Mouse (Mus musculus) frontal cortex, adult 2 months (tissue): ENCODE measurements at regions not wholly inside any gene's neighbourhood (a gene's known extent, or its start where the extent isn't known, plus 50 kb on each side); places are given as distances from the start of the nearest gene placed in this dataset.

Experiments used
- DNase-seq, 2 experiments: peaks; one replicate each; pipeline ENCODE4 v3.0.0; 2022; ENCODE audit warnings: low spot score in 1 of 2; ENCODE audit errors: extremely low spot score in 1 of 2

- no peak for DNase-seq
Measured at GRCm38 (mm10) chr7:136219564-136220244, 503.5 kb upstream of the Mki67 start.

GRCm38 (mm10) chr7:136220245-136221167, 504.3 kb upstream of the Mki67 start:
- DNase-seq, result peak in 1 of 2 experiments; percentile 11

- DNase-seq, result no peak
Measured at GRCm38 (mm10) chr7:136221620-136222019, 505.5 kb upstream of the Mki67 start.

DNA sequence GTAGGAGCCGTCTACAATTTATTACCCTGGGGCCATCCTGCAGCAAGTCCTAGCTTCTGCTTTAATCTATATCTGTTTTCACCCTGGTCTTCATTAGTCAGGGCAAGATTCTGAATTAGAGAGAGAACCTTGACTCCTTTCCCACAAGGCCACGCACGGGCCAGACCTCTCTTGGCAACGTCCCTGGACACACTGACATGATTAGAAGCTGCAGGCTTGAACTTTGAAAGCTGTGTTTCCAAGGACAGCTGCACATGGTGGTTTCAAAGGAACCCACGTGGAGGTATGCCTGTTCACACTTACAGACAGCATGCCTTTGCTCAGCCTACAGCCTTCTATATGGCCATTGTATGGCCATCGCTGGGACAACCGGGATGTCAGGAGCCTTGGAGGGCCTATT, 509.9 kb upstream of the Mki67 start:
- DNase-seq, result no peak

DNA sequence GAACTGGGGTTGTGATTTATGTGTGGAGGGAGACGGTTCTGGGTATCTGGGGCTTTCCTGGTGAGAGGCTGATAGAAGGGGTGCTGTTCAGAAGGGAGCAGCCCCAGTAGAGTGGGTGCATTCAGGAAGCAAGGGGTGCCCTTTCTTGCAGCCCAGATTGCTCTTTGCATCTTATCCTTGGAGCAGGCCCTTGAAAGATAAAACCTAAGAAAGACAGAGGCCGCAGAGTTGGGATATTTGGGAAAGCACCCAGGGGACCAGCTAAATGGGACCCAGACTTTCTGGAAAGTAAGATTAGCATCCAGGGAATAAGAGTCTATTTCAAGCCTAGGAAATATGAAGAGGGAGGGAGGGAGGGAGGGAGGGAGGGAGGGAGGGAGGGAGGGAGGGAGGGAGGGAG, 512.2 kb upstream of the Mki67 start:
- no peak for DNase-seq

DNA sequence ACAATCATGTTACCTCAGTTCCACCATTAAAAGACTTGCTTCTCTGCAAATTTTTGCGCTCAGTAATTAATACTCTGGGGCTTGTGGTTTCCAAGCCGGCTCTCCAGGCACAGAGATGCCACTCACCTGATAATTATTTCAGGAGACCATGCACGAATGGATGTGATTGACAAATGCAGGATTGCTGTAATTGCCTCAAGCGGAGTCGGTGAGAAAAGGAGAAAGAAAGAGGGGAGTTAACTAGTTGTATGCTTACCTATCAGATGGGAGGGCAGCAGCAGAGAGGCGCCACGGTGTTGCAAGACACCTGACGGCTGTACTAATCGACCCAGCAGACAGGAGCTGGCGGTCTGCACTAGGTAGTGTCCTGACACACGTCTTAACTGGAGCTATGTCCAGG, 513.4 kb upstream of the Mki67 start:
- DNase-seq, result no peak

- no peak for DNase-seq
Measured at GRCm38 (mm10) chr7:136232177-136232576, 516.0 kb upstream of the Mki67 start.

DNA sequence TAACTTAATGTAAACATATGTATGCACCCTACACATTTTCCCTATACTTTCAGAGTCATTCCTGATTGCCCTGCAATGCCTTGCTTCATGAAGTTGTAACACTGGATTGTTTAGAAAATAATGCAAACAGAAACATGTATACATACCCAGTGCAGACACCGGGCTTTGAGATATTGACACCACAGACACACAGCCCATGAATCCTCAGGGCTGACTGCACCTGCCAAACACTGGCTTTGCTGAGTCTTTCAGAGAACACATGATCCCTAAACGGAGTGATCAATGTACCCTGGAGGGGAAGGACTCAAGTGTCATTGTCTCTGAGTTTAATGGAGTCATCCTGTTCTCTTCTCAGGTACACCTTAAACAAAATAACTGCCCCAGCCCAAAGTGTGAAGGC, 519.4 kb upstream of the Mki67 start:
- DNase-seq, result no peak

DNA sequence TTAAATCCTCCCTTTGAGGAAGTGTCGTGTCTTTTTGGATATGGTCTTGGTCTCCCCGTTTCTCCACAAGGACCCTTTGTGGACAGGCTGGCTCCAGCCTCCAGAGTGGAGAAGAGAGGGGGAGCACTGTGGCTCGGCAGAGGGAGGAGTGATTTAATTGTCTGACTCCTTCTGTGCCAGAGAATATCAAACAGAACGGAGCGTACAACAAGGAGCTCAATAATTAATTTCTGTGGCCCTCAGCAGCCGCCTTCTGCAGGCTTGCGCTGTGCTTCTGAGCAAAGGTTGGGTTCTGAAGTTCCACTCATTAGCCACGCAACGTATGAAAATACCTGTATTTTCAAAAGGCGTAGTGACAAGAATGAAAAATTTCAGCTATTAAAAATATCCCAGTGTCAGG, 520.2 kb upstream of the Mki67 start:
- no peak for DNase-seq

DNA sequence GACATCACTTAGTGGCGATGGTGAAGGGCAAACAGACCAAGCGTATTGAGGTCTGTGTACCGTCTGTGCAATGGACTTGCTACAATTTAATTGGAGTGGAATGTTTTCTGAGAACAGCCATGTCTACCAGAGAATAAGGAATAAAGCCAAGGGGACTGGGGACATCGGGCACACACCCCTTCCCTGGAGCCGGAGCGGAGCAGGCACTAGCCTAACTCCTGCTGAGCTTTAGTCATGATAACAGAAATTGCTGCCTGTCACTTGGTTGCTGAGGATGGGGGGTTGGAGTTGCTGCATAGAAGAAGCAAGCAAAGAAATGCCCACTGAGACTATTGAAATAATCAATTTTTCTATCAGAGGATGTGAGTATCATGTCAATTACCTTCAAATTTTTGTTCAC, 549.5 kb upstream of the Mki67 start:
- no peak for DNase-seq

DNA sequence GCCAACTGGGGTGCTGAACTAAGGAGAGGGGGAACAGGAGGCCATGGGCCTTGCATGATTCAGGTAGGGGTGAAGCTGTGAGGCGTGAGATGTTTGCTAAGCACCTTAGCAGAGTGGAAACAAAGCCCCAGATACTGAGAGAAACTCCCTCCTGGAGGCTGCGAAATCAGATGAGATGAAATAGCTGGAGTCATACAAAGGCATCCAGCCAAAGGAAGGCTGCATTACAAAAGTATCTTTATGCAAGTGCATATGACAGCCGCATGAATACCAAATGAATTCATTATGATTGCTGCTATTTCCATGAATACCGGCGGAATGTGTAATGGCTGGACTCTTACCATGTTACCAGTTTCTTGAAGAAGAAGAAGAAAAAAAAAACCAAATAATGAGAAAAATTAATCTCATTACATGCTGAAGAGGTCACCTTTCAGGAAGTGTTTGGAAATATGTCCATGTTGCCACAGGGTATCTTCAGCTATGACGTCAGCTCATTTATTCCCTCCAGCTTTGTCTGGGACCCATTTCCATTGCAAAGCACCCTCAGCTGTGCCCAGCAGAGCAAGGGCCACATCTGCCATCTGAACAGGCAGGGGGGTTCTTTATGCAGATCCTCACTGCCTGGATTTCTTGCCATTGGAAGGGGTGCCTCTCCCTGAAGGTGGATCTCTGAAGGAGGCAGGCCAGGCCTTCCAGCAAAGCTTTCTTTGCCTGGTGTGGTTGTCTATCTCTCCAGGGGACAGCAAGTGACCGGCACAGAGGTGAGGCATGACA, 551.7 kb upstream of the Mki67 start:
- DNase-seq, result peak in 1 of 2 experiments; percentile 37

DNA sequence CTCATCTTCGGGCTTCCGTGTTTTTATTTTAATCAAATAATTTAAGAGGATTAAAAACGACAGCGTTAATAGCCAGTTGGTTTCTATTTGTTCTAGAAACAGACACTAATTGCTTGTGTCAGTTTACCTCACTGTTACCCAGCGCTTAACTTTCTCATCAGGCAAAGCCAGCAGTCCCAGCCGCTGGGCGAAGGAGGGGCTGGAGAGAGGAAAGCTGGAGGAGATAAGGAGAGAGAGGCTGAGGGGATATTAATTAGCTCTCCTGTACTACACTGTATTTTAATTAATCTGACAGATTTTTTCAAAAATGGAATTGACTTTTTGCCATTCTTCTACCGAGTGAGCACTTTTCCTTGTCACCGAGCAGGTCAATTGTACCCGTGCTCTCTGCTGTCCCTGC, 559.5 kb upstream of the Mki67 start:
- DNase-seq, result no peak

- DNase-seq, result no peak
Measured at GRCm38 (mm10) chr7:136283770-136284169, 567.6 kb upstream of the Mki67 start.

- no peak for DNase-seq
Measured at GRCm38 (mm10) chr7:136285606-136286005, 569.4 kb upstream of the Mki67 start.

DNA sequence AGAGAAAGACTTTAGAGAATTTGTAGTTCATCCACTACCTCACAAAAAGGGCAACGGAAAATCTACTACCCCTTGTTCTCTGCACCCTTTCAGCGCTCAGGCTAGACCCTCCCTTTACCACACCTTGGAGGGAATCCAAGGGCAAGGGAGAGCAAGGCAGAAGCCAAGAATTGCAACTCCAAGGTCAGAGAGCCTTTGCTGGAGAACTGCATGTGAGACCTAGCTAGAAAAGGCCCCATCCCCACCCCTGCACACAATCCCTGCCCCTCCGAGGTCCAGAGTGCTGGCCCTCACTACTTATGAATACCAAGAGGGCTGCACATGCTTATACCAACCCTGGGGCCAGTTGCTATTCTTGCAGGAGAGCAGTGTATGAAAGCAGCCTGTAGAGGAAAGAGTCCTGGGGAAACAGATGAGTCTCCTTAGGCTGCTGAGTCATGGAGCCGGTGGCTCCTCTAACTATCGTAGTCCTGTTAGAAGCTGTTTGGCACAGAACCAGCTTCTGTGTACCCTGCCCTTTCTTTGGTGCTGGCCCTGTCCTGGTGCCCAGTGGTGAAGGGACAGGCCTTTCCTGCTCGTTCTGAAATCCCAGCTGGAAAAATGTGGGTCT, 577.5 kb upstream of the Mki67 start:
- DNase-seq, result no peak

- no peak for DNase-seq
Measured at GRCm38 (mm10) chr7:136294445-136294844, 578.3 kb upstream of the Mki67 start.

GRCm38 (mm10) chr7:136297901-136298513, 581.8 kb upstream of the Mki67 start:
- DNase-seq, result no peak

- no peak for DNase-seq
Measured at GRCm38 (mm10) chr7:136306137-136306536, 588.3 kb upstream of the Mgmt start.

GRCm38 (mm10) chr7:136308765-136309164, 585.6 kb upstream of the Mgmt start:
- DNase-seq, result no peak

- DNase-seq, result no peak
Measured at GRCm38 (mm10) chr7:136327281-136327680, 567.1 kb upstream of the Mgmt start.
